Mouse (Mus musculus): ENCODE results near the gene Pde1a.

DNA sequence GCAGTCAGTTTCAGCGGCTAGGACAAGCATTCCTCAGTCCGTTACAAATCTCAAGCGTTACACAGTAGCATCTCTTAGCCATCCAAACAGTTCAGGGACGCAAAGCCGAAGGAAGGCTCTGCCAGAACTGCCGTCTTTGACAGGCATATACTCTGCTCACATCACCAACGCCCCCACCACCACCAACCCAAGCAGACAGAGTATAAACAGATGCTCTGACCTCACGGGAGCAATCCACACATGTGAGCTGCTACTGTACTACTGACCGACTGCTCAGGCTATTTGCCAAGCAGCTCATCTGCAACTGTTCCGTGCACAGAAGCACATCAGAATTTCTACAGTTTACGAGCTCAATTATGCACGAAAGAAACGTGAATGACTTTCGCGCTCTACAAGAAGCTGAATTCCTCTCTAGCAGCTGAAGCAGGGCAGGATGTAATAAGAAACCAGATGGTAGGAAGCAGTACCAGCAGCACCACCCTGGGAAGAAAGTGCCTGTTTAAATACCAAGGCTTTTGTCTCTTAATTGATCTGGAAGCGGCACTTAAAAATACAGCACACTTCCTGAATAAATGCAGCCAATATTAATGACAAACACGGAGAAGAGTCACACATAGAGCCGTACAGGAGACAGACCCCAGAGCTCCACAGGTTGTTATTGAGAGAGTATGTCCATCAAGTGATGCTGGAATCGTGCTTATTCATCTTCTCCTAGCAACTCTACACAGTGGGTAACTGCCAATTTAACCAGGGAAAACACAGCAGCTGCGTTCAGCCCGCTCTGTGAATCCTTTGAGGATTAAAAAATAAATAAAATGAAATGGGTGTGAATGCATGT, at the start of gene Pde1a:
- no peak for TF ChIP-seq CTCF (IDR thresholded peaks at IDR 0.05; ENCODE audit: insufficient read depth, low read length)
- no peak for TF ChIP-seq POLR2A (IDR thresholded peaks at IDR 0.05; ENCODE audit: borderline replicate concordance, extremely low read depth, low read depth, low read length)

Data from lung, adult 2 months (tissue).